Mouse (Mus musculus) liver, embryonic 14.5 days (tissue): ENCODE measurements around the gene Katnb1. TPM values are rescaled to one million over a fixed set of nuclear protein-coding genes. Genes with fewer than 3 reads are reported as not detected.

Experiments used
- ATAC-seq: fragments of 200-750 bp; cut with Nextera tagmentation; 2 replicates; pipeline ENCODE4 v1.8.0; 2017; ENCODE audit warnings: moderate number of reproducible peaks, mild to moderate bottlenecking, moderate library complexity; ENCODE audit not compliant: insufficient read depth
- DNase-seq, 3 experiments: peaks; one replicate each; pipeline ENCODE4 v3.0.0-alpha.2; 2012 to 2013; ENCODE audit warnings: low read depth in 3 of 3, low spot score in 3 of 3
- H3K27ac ChIP-seq: fragments of 300-500 bp; sonication (generic); 2 replicates; pipeline ENCODE4 v1.5.1; 2014; ENCODE audit warnings: moderate library complexity, mild to moderate bottlenecking, control low read depth, inconsistent platforms
- H3K27me3 ChIP-seq: fragments of 300-500 bp; sonication (generic); 2 replicates; pipeline ENCODE4 v1.6.1; 2014; ENCODE audit warnings: mild to moderate bottlenecking, low read length, moderate library complexity; ENCODE audit not compliant: control insufficient read depth, insufficient read depth
- H3K36me3 ChIP-seq: fragments of 300-500 bp; sonication (generic); replicated peaks from 2 replicates; pipeline ENCODE4 v1.6.1; 2014; ENCODE audit warnings: low read depth; ENCODE audit not compliant: control insufficient read depth, insufficient read depth
- H3K4me1 ChIP-seq, 2 experiments: fragments of 200-500 bp in 1 of 2; fragments of 300-500 bp in 1 of 2; sonication (generic) in 1 of 2; replicated peaks; 2 replicates each; pipeline ENCODE4 v1.6.1; 2012 to 2014; ENCODE audit warnings: antibody characterized with exemption in 1 of 2, inconsistent platforms in 1 of 2, low read length in 1 of 2; ENCODE audit not compliant: control insufficient read depth in 2 of 2, insufficient read depth in 2 of 2
- H3K4me2 ChIP-seq: fragments of 300-500 bp; sonication (generic); 2 replicates; pipeline ENCODE4 v1.6.1; 2014; ENCODE audit warnings: low read depth, mild to moderate bottlenecking, control low read depth, moderate library complexity
- H3K4me3 ChIP-seq, 2 experiments: fragments of 200-500 bp in 1 of 2; fragments of 300-500 bp in 1 of 2; sonication (generic) in 1 of 2; 2 replicates each; pipeline ENCODE4 v1.5.1; 2012 to 2014; ENCODE audit warnings: low read depth in 2 of 2, low read length in 2 of 2, mild to moderate bottlenecking in 2 of 2, control low read depth in 1 of 2, inconsistent platforms in 1 of 2, moderate library complexity in 1 of 2; ENCODE audit not compliant: insufficient read depth in 1 of 2
- H3K9ac ChIP-seq: fragments of 300-500 bp; sonication (generic); replicated peaks from 2 replicates; pipeline ENCODE4 v1.6.1; 2014; ENCODE audit warnings: mild to moderate bottlenecking, control low read depth, moderate library complexity
- H3K9me3 ChIP-seq: fragments of 300-500 bp; sonication (generic); 2 replicates; pipeline ENCODE4 v1.6.1; 2016; ENCODE audit warnings: low read length, mixed read lengths; ENCODE audit not compliant: control insufficient read depth
- CTCF ChIP-seq: IDR thresholded peaks from 2 replicates; pipeline ENCODE4 v1.5.1; 2016; ENCODE audit warnings: antibody characterized with exemption, low read depth, control low read depth
- EP300 ChIP-seq: IDR thresholded peaks from 2 replicates; pipeline ENCODE4 v1.6.1; 2016; ENCODE audit warnings: antibody characterized with exemption, low read depth
- WGBS: fragments of 180-500 bp; shearing (Covaris S2); extraction: QIAGEN DNeasy Blood & Tissue Kit; methylation state at CpG from one replicate; pipeline ENCODE4 v1.1.7; 2014; ENCODE audit not compliant: insufficient replicate concordance; 5-methylcytosine and 5-hydroxymethylcytosine counted together
- polyA plus RNA-seq, 2 experiments: library from polyadenylated mRNA; depleted of rRNA in 1 of 2; stranded (reverse) in 1 of 2; unstranded in 1 of 2; fragments of >200 nt; fragmentation: Nextera tagmentation in 1 of 2; extraction: Ambion mirVana in 1 of 2; gene quantifications; 2 replicates each; pipeline versions ENCODE4 v1.2.1 to v1.2.3; 2012 to 2014

Katnb1 gene
- 7.4 and 8.4 TPM in 2 replicates for polyA plus RNA-seq (2012; rRNA removed)
- 8.0 and 10.1 TPM in 2 replicates for polyA plus RNA-seq (2014; fragmentation: Nextera tagmentation; extraction: Ambion mirVana)

- TF ChIP-seq CTCF (no peak), EP300 (peak; percentile 86)
- DNase-seq = peak; percentile 100
- H3K4me2 ChIP-seq = peak within 1 kb of the TSS; percentile 94
- H3K27ac ChIP-seq = peak within 1 kb of the TSS; percentile 75
- peak within 1 kb of the TSS; percentile 86 to 92 for H3K4me3 ChIP-seq
- H3K27me3 ChIP-seq = no peaks in the 10 kb centered on the region
- H3K36me3 ChIP-seq = no peaks in the 10 kb centered on the region
- under 1% methylated on average over 47 of the region's 47 CpGs for WGBS
- peak; percentile 93 for ATAC-seq
- H3K9me3 ChIP-seq = no peaks in the 10 kb centered on the region
- peaks cover 18 to 22% of the 10 kb centered on the region in 2 experiments for H3K4me1 ChIP-seq
- peak within 1 kb of the TSS; percentile 87 for H3K9ac ChIP-seq
Observed at GRCm38 (mm10) chr8:95080381-95081341, at the start of gene Katnb1. Katnb1 (plus strand) TSS chr8:95081186.

- Histone ChIP-seq H3K27ac (no peak overlapping the region), H3K36me3 (no peaks in the 10 kb centered on the region), H3K4me3 (no peak overlapping the region), H3K9me3 (no peaks in the 10 kb centered on the region), H3K4me1 (peaks cover 0 to 5% of the 10 kb centered on the region in 2 experiments; a peak in 2 of 4 replicates), H3K4me2 (no peak overlapping the region), H3K9ac (no peak overlapping the region), H3K27me3 (no peaks in the 10 kb centered on the region)
- DNase-seq (no peak), ATAC-seq (0 out of 2 replicates have a peak, but pooled peaks have one; percentile 49)
- TF ChIP-seq CTCF (no peak), EP300 (no peak)
- WGBS = 38% methylated on average over 7 of the region's 7 CpGs
Observed at GRCm38 (mm10) chr8:95037106-95037925, 43.7 kb upstream of the Katnb1 start.

DNA sequence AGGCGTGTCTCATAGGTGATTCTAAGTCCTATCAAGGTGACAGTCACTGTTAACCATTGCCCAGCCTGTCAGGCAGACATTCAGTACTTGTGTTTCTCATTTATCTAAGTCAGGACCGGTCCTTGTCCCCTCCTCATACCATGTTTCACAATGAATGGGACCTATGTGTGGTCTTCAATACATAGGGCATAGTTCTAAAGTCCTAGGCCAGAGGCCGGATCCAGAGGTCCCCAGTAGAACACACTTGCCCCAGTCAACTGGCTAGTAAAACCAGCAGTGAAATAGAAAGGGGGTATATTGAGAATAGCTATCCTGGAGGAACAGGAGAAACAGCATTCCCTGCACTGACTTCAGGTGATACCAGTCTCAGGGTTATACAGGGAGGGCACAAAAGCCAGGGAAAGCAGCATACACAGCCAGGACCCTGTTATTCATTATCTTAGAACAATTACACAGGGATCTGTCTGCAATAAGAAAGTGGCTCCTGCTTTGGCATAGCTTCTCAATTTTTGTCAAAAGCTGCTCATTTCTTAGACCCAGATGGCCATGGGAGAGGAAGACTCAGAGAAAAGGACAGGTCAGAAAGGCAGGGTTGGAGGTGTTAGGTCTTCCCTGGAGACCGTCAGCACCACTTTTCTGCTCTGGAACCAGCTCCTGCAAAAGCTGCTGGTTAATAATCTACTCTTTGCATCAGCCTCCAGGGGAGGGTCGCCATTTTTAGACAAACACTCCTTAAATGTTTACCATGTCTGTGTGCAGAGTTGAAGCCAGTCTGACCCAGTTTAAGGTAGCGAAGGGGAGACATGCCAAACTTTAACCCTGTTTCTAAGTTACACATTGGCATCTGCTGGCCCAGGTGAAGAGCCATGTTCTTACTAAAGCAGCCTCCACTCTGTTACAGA, 38.9 kb upstream of the Katnb1 start:
- Histone ChIP-seq H3K9me3 (no peaks in the 10 kb centered on the region), H3K4me3 (no peak overlapping the region), H3K36me3 (no peaks in the 10 kb centered on the region), H3K27ac (peak overlapping the region; percentile 35; the same call in 1 of the 2 replicates), H3K4me2 (no peak overlapping the region), H3K4me1 (peaks cover 0 to 7% of the 10 kb centered on the region in 2 experiments; a peak in 2 of 4 replicates), H3K9ac (no peak overlapping the region), H3K27me3 (no peaks in the 10 kb centered on the region)
- peak; percentile 70 for ATAC-seq
- no peak for TF ChIP-seq EP300
- no peak for TF ChIP-seq CTCF
- DNase-seq = peak in 1 of 3 experiments; percentile 29
- WGBS = 49% methylated on average over 6 of the region's 6 CpGs

DNA sequence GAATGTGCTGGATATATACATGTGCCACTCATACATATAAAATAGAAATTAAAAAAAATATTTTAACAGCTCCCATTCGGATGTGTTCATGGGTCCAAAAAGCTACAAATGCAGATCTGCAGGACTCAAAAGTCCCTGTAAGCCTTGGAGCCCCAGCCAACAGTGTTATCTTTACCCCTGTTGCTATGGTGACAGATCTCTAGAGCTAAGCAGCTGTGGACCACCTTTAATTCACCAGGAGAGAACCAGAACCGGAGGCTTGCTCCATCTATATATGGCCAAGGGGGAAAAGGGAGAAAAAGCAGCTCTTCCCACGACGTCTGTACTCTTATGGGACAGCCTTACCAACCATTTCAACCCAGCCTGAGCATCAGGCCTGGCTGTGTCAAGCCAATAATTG, 36.2 kb upstream of the Katnb1 start:
- peaks cover 0 to 6% of the 10 kb centered on the region in 2 experiments; a peak in 1 of 4 replicates for H3K4me1 ChIP-seq
- no peak overlapping the region for H3K9ac ChIP-seq
- 47% methylated on average over 4 of the region's 4 CpGs for WGBS
- no peak overlapping the region for H3K4me3 ChIP-seq
- H3K27ac ChIP-seq = no peak overlapping the region
- TF ChIP-seq EP300 (no peak), CTCF (no peak)
- ATAC-seq (no peak), DNase-seq (no peak)
- no peaks in the 10 kb centered on the region for H3K27me3 ChIP-seq
- H3K36me3 ChIP-seq = no peaks in the 10 kb centered on the region
- no peaks in the 10 kb centered on the region for H3K9me3 ChIP-seq
- no peak overlapping the region for H3K4me2 ChIP-seq
